Mouse (Mus musculus): Measurements from ENCODE around the gene 1600002K03Rik.
"Not testable (repeated sequence)": the region's sequence is repeated elsewhere in the genome, so short reads cannot be mapped to it uniquely, and the experiment has no call there.

Gene 1600002K03Rik

DNA sequence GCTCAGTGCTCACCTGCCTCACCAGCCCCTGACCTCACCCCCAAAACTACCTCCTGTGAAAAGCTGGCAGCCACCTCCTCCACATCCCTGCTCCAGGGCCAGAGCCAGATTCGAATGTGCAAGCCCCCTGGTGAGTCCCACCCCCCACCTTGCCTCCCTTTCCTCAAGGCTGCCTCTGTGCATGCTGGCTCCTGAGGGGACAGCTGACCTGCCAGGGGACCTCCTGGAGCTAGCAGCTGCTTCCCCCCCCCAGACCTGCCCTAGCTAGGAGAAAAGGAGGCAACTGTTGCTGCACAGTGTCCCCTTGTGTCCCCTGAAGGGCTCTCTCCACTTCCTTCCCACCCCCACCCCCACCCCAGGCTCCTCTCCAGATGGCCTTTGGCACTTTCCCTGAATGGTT lies 17.5 kb upstream of the 1600002K03Rik start:
- no peak for DNase-seq

DNA sequence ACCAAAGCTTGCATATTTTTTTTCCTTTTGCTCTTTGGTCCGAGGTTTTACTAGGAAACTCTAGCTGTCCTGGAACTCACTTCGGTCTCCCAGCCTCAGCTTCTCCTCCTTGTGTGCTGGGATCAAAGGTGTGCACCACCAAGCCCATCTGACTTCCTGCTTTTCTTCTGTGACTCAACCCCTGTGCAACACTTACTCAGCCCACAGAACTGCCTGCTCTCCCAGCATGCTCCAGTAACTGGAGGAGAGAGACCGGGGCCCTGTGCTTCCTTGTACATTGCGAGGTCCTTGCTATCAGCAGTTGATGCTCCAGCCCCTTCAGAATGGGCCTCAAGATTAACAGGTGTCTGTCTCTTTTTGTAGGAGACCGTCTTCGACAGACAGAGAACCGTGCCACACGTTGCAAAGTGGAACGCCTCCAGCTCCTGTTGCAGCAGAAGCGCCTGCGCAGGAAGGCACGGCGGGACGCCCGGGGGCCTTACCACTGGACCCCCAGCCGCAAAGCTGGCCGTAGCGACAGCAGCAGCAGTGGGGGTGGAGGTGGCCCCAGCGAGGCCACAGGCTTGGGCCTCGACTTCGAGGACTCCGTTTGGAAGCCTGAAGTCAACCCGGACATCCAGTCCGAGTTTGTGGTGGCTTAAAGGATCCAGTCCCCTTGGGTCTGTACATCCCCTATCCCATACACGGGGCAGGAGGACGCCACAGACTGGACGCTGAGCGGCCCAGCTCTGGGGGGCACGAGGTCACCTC lies 16.6 kb upstream of the 1600002K03Rik start:
- DNase-seq: no peak

GRCm38 (mm10) chr10:80156752-80157053 lies 16.0 kb upstream of the 1600002K03Rik start:
- DNase-seq: no peak

- DNase-seq: no peak
These were observed 15.4 kb upstream of the 1600002K03Rik start for GRCm38 (mm10) chr10:80157141-80157929.

DNA sequence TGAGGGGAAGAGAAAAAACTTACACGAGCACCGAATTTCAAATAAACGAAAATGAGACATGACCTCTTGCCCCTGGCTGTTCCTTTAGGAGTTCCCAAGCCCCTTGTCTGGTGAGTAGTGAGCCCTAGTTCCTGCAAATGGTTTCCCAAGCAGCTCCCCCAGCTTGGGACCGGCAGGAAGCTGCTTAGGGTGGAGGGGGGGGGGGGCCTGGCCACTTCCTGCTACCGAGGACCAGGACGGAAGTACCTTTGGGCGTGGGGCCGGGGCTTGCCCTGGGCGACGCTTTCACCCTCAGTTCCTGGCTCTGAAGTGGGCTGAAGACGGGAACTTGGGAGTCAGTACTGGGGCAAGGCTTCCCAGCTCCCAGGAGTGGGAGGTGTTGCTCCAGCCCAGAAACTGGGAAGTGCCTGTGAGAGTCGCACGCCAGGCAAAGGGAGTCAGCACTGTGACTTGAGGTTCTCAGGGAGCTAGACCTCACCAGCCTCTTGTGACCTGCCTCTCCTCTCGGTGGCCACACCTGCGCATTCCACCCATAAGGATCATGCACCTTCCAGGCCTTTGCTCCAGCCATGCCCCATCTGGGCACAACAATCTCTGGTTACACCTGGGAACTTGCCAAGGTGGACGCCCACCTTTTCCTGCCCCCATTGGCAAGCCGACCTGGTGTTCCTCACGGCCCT lies 14.3 kb upstream of the 1600002K03Rik start:
- DNase-seq: peak; percentile 46

DNA sequence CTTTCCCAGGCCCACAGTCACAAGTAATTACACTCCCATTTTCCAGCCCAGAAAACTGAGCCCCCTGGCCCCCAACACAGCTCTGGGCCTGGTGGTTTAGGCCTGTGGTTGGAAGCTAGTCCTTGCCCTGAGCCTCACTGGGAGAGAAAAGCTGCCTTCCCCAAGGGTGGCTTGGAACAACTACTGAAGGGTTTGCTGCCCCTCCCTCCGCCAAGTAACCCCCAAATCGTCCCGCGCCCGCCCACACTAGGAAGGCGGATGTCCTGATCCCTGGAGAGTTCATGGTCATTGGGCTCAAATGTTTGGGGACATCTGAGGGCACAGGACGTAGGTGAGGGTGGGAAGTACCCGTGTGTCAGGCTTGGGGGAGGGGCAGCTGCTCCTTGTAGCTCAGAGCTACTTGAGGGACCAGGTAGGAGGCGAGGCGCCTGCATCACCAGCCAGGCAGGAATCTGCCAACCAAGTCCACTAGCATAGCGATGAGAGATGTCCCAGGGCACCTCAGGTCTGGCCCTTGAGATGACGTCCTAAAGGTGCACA lies 13.7 kb upstream of the 1600002K03Rik start:
- peak; percentile 68 for DNase-seq

- peak; percentile 99 for DNase-seq
These were observed 12.9 kb upstream of the 1600002K03Rik start for GRCm38 (mm10) chr10:80159561-80160454.

DNA sequence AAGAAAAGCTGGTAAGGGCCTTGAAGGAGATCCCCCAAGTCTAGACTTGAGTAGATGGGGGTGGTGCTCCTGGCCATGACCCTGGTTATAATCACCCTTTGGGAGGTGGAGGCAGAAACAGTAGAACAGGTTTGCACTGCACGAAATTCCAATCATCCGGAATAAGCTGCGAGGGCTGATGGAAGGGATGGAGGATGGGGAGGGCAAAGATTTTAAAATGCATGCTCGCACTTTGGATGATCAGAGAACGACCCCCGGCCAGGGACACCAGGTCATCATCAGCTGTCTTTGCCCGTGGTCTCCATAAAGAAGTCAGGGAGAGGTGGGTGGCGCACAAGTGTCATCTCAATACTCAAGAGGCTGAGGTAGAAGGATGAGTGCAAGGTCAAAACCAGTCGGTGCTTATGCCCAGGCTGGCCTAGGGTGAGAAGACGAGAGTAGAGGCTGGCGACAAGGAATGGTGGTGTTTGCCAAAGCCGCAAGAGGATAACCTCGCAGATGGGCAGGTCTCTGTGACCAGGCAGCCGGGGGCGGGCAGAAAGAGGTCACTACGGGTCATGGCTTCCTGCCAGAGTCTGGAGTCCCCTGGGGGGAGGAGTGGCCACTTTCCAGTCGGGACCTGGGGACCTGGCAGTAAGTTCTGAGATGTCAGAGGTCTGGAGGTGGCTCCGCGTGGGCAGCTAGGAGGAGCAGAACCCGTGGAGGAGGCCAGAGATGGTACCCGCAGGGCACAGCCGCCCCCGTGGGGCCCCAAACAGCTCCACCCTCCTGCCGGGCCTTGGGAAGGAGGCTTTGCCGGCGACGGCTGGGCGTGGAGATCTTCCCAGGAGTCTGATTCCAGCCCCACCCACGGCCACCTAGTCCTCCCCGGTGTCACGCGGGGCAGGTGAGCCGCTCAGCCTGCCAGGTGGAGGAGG lies 12.0 kb upstream of the 1600002K03Rik start:
- DNase-seq: peak; percentile 63

GRCm38 (mm10) chr10:80161522-80162242 lies 11.1 kb upstream of the 1600002K03Rik start:
- no peak for DNase-seq

DNA sequence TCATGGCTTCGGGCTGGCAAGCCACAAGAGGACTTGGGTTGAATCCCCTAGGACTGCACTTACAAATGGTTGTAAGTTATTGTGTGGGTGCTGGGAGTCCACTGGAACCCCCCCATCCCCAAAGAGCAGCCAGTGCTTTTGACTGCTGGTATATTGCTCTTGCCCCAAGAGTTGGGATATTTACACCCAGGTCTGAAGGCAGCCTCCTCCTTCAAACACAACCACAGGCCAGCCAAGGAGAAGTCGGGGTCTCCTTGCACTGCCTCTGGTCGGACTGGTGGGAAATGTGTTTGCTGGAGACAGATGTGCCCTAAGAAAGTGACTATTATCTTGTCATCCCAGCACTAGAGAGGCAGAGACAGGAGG lies 10.5 kb upstream of the 1600002K03Rik start:
- no peak for DNase-seq

DNA sequence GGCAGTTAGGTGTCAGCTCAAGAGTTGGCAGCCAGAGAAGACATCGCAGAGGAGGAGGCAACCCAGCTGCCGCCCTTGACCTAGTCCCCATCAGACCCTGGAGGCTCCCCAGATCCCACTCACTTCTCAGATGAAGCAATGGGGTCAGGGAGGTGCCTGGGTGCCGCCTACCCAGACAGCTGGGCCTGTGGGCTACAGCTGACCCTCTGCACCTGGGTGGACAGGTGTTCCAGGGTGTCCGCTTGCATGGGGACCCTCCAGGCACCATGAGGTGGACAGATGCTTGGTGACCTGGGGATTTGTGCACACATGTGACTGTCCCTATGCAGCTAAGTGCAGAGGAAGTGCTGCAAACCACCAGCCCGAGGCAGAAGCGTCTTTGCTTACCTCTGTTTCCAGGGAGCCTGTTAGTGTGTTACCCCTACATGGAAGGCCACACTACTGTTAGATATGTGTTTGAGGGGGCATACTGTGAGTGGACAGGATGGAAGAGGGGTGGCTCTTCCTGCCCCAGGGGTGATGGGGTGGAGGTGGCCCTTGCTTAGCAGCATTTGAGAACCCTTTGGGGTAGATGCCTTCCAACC lies 9.9 kb upstream of the 1600002K03Rik start:
- DNase-seq: no peak

DNA sequence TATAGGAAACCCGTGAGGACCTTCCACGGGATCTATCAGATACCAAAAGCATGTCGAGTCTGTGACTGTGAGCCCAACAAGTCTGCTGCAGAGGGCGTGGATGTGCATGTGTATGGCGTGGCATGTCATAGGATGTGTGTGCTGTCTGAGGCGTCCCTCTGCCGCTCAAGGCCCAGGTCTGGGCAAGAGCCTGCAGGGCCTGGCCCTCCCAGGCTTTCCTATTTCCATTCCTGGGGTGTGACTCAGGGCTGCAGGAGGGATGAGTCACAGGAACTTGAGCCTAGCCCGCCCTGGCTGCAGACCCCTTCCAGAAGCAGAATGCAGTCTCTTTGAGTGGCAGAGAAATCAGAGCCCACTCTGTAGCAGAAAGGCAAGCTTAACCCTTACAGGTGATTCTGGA lies 9.0 kb upstream of the 1600002K03Rik start:
- peak; percentile 17 for DNase-seq

- peak; percentile 55 for DNase-seq
These were observed 8.4 kb upstream of the 1600002K03Rik start for GRCm38 (mm10) chr10:80164161-80164997.

GRCm38 (mm10) chr10:80164998-80165344 lies 7.8 kb upstream of the 1600002K03Rik start:
- peak; percentile 97 for DNase-seq

GRCm38 (mm10) chr10:80165392-80166128 lies 7.2 kb upstream of the 1600002K03Rik start, which contains the start of gene Cirbp:
Gene Cirbp (plus strand): TSS chr10:80165985.
- peak; percentile 52 for DNase-seq

- not testable (repeated sequence) for DNase-seq
These were observed 6.6 kb upstream of the 1600002K03Rik start for GRCm38 (mm10) chr10:80166136-80166535.

DNA sequence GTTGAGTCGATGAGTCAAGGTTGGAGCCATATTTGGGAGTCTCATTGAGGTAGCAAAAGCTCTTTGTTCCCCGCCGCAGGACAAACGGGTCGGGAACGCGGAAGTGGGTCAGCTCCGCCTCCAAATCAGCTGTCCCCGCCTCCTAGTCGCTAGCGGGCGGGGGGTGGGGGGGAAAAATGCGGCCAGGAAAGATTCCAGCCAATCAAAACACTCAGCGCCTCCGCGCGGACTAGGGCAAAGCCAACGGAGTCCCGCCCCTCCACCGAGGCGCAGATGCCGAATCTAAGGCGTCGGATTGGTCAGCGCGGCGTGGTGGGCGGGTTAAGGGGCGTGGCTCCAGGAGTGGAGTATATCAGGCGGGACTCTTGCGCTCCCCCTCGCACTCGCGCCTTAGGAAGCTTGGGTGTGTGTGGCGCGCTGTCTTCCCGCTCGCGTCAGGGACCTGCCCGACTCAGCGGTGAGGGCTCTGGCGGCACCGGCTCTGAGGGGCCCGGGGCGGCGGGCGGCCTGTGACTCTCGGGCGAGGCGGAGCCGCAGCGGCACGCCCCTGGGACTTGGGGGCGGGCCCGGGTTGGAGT lies 5.2 kb upstream of the 1600002K03Rik start:
- peak; percentile 99 for DNase-seq

GRCm38 (mm10) chr10:80168038-80168661 lies 4.6 kb upstream of the 1600002K03Rik start:
- DNase-seq: peak; percentile 95

Data from right cerebral cortex, postnatal 14 days (tissue).